Mouse (Mus musculus): ENCODE measurements around the gene Nlrx1. TPM values are rescaled to one million over a fixed set of nuclear protein-coding genes. Genes with fewer than 3 reads are reported as not detected.

Gene Nlrx1
- polyA plus RNA-seq, 1 experiment from 2014 or later, result 3.3 TPM

GRCm38 (mm10) chr9:44212406-44212805, 56.0 kb downstream of the Nlrx1 start:
- no peak for DNase-seq (ENCODE audit: low spot score)
- Histone ChIP-seq H3K36me3 (peaks cover 42% of the 10 kb centered on the region), H3K27ac (no peak overlapping the region), H3K27me3 (ENCODE audit: low read depth, poor library complexity, severe bottlenecking) (no peaks in the 10 kb centered on the region), H3K9me3 (replicated peaks) (no peaks in the 10 kb centered on the region), H3K4me1 (no peaks in the 10 kb centered on the region), H3K4me3 (no peak overlapping the region)
- 98% methylated on average over 4 of the region's 4 CpGs for WGBS

GRCm38 (mm10) chr9:44209416-44209815, 59.0 kb downstream of the Nlrx1 start:
- Histone ChIP-seq H3K9me3 (replicated peaks) (no peaks in the 10 kb centered on the region), H3K27me3 (ENCODE audit: low read depth, poor library complexity, severe bottlenecking) (no peaks in the 10 kb centered on the region), H3K4me1 (no peaks in the 10 kb centered on the region), H3K36me3 (peaks cover 51% of the 10 kb centered on the region), H3K27ac (no peak overlapping the region), H3K4me3 (no peak overlapping the region)
- 95% methylated on average over 4 of the region's 4 CpGs for WGBS
- DNase-seq (ENCODE audit: low spot score), result no peak

- DNase-seq (ENCODE audit: low spot score), result no peak
- no peaks in the 10 kb centered on the region for H3K9me3 ChIP-seq (replicated peaks)
- 95% methylated on average over 2 of the region's 2 CpGs for WGBS
- H3K27ac ChIP-seq, result no peak overlapping the region
- no peaks in the 10 kb centered on the region for H3K4me1 ChIP-seq
- H3K36me3 ChIP-seq, result peaks cover 42% of the 10 kb centered on the region
- no peak overlapping the region for H3K4me3 ChIP-seq
- H3K27me3 ChIP-seq (ENCODE audit: low read depth, poor library complexity, severe bottlenecking), result no peaks in the 10 kb centered on the region
Observed at GRCm38 (mm10) chr9:44207840-44208239, 60.6 kb downstream of the Nlrx1 start.

Other genes starting within 250 kb of the Nlrx1 start
- gene Thy1, start 225.2 kb downstream of the Nlrx1 start, polyA plus RNA-seq (2016; fragmentation: Nextera tagmentation; extraction: Ambion mirVana), result 0.21 TPM in 1 of 2 replicates, not detected in the other
- 8.9 and 10.7 TPM in 2 replicates for gene Usp2, start 201.6 kb downstream of the Nlrx1 start, polyA plus RNA-seq (2016; fragmentation: Nextera tagmentation; extraction: Ambion mirVana)
- 0.13 and 0.14 TPM in 2 replicates for gene Mfrp, start 166.9 kb downstream of the Nlrx1 start, polyA plus RNA-seq (2016; fragmentation: Nextera tagmentation; extraction: Ambion mirVana)
- gene C1qtnf5, start 161.4 kb downstream of the Nlrx1 start, polyA plus RNA-seq (2016; fragmentation: Nextera tagmentation; extraction: Ambion mirVana), result 0.24 TPM in 1 of 2 replicates, not detected in the other
- 0.10 and 0.35 TPM in 2 replicates for gene Gm49380, start 155.1 kb downstream of the Nlrx1 start, polyA plus RNA-seq (2016; fragmentation: Nextera tagmentation; extraction: Ambion mirVana)
- 88.1 and 97.0 TPM in 2 replicates for gene Rnf26, start 155.1 kb downstream of the Nlrx1 start, polyA plus RNA-seq (2016; fragmentation: Nextera tagmentation; extraction: Ambion mirVana)
- 9.8 and 10.1 TPM in 2 replicates for gene Mcam, start 134.1 kb downstream of the Nlrx1 start, polyA plus RNA-seq (2016; fragmentation: Nextera tagmentation; extraction: Ambion mirVana)
- gene Cbl, start 34.5 kb downstream of the Nlrx1 start, polyA plus RNA-seq (2016; fragmentation: Nextera tagmentation; extraction: Ambion mirVana), result 19.6 and 23.9 TPM in 2 replicates
- not detected in 2 replicates for gene Ccdc153, start 27.9 kb downstream of the Nlrx1 start, polyA plus RNA-seq (2016; fragmentation: Nextera tagmentation; extraction: Ambion mirVana)
- gene Pdzd3, start 17.1 kb downstream of the Nlrx1 start, polyA plus RNA-seq (2016; fragmentation: Nextera tagmentation; extraction: Ambion mirVana), result 0.13 TPM in 1 of 2 replicates, not detected in the other
- 1.9 and 4.6 TPM in 2 replicates for gene Abcg4, start 20.0 kb upstream of the Nlrx1 start, polyA plus RNA-seq (2016; fragmentation: Nextera tagmentation; extraction: Ambion mirVana)
- 28.2 and 30.4 TPM in 2 replicates for gene Hinfp, start 37.1 kb upstream of the Nlrx1 start, polyA plus RNA-seq (2016; fragmentation: Nextera tagmentation; extraction: Ambion mirVana)
- gene C2cd2l, start 51.7 kb upstream of the Nlrx1 start, polyA plus RNA-seq (2016; fragmentation: Nextera tagmentation; extraction: Ambion mirVana), result 6.9 and 9.9 TPM in 2 replicates
- gene Dpagt1, start 57.4 kb upstream of the Nlrx1 start, polyA plus RNA-seq (2016; fragmentation: Nextera tagmentation; extraction: Ambion mirVana), result 45.3 and 46.9 TPM in 2 replicates
- 515 and 551 TPM in 2 replicates for gene H2afx, start 66.1 kb upstream of the Nlrx1 start, polyA plus RNA-seq (2016; fragmentation: Nextera tagmentation; extraction: Ambion mirVana)
- gene Hmbs, start 75.6 kb upstream of the Nlrx1 start, polyA plus RNA-seq (2016; fragmentation: Nextera tagmentation; extraction: Ambion mirVana), result 174 and 195 TPM in 2 replicates
- gene Vps11, start 93.1 kb upstream of the Nlrx1 start, polyA plus RNA-seq (2016; fragmentation: Nextera tagmentation; extraction: Ambion mirVana), result 29.3 and 32.2 TPM in 2 replicates
- 41.3 and 43.4 TPM in 2 replicates for gene Hyou1, start 110.9 kb upstream of the Nlrx1 start, polyA plus RNA-seq (2016; fragmentation: Nextera tagmentation; extraction: Ambion mirVana)
- gene Slc37a4, start 128.3 kb upstream of the Nlrx1 start, polyA plus RNA-seq (2016; fragmentation: Nextera tagmentation; extraction: Ambion mirVana), result 8.4 and 9.7 TPM in 2 replicates
- gene Rps25, start 138.5 kb upstream of the Nlrx1 start, polyA plus RNA-seq (2016; fragmentation: Nextera tagmentation; extraction: Ambion mirVana), result 2,001 and 2,302 TPM in 2 replicates
- 158 and 166 TPM in 2 replicates for gene Trappc4, start 139.0 kb upstream of the Nlrx1 start, polyA plus RNA-seq (2016; fragmentation: Nextera tagmentation; extraction: Ambion mirVana)
- gene Ccdc84, start 150.0 kb upstream of the Nlrx1 start, polyA plus RNA-seq (2016; fragmentation: Nextera tagmentation; extraction: Ambion mirVana), result 23.1 and 24.3 TPM in 2 replicates
- not detected in 2 replicates for gene Foxr1, start 172.5 kb upstream of the Nlrx1 start, polyA plus RNA-seq (2016; fragmentation: Nextera tagmentation; extraction: Ambion mirVana)
- gene Upk2, start 186.4 kb upstream of the Nlrx1 start, polyA plus RNA-seq (2016; fragmentation: Nextera tagmentation; extraction: Ambion mirVana), result 0.36 TPM in 1 of 2 replicates, not detected in the other
- gene Bcl9l, start 214.2 kb upstream of the Nlrx1 start, polyA plus RNA-seq (2016; fragmentation: Nextera tagmentation; extraction: Ambion mirVana), result 9.0 and 12.1 TPM in 2 replicates

All from limb, embryonic 10.5 days (tissue).